Mouse (Mus musculus) forebrain, postnatal 0 days (tissue): ENCODE results near the gene Mybph. TPM values are rescaled to one million over a fixed set of nuclear protein-coding genes. Genes with fewer than 3 reads are reported as not detected.

Experiments used
- ATAC-seq: fragments of 200-750 bp; cut with Nextera tagmentation; 2 replicates; pipeline ENCODE4 v1.8.0; 2017; ENCODE audit warnings: mild to moderate bottlenecking, moderate library complexity
- DNase-seq: peaks from one replicate; pipeline ENCODE4 v3.0.0-alpha.2; 2015
- H3K27ac ChIP-seq: fragments of 300-500 bp; sonication (generic); 2 replicates; pipeline ENCODE4 v1.5.1; 2014; ENCODE audit warnings: low read depth, mild to moderate bottlenecking, antibody characterized with exemption, low read length, moderate library complexity, mixed read lengths
- H3K27me3 ChIP-seq: fragments of 300-500 bp; sonication (generic); 2 replicates; pipeline ENCODE4 v1.6.1; 2014; ENCODE audit warnings: mild to moderate bottlenecking, low read length, mixed read lengths; ENCODE audit not compliant: insufficient read depth
- H3K36me3 ChIP-seq: fragments of 300-500 bp; sonication (generic); 2 replicates; pipeline ENCODE4 v1.6.1; 2014; ENCODE audit warnings: mild to moderate bottlenecking, moderate library complexity; ENCODE audit not compliant: insufficient read depth
- H3K4me1 ChIP-seq: fragments of 300-500 bp; sonication (generic); 2 replicates; pipeline ENCODE4 v1.6.1; 2014; ENCODE audit warnings: antibody characterized with exemption; ENCODE audit not compliant: insufficient read depth
- H3K4me2 ChIP-seq: fragments of 300-500 bp; sonication (generic); 2 replicates; pipeline ENCODE4 v1.6.1; 2014; ENCODE audit warnings: low read depth, mild to moderate bottlenecking, moderate library complexity
- H3K4me3 ChIP-seq: fragments of 300-500 bp; sonication (generic); 2 replicates; pipeline ENCODE4 v1.5.1; 2014; ENCODE audit warnings: low read depth, low read length, mixed read lengths
- H3K9ac ChIP-seq: fragments of 300-500 bp; sonication (generic); 2 replicates; pipeline ENCODE4 v1.6.1; 2014; ENCODE audit warnings: mild to moderate bottlenecking
- H3K9me3 ChIP-seq: fragments of 300-500 bp; sonication (generic); 2 replicates; pipeline ENCODE4 v1.6.1; 2016; ENCODE audit warnings: low read length
- CTCF ChIP-seq: sonication (generic); IDR thresholded peaks from 2 replicates; pipeline ENCODE4 v1.5.1; 2016; ENCODE audit warnings: antibody characterized with exemption, control low read depth, low read depth
- WGBS: fragments of 180-500 bp; shearing (Covaris S2); extraction: QIAGEN DNeasy Blood & Tissue Kit; methylation state at CpG from one replicate; pipeline ENCODE4 v1.1.7; 2014; 5-methylcytosine and 5-hydroxymethylcytosine counted together
- polyA plus RNA-seq: library from polyadenylated mRNA; unstranded; fragments of >200 nt; fragmentation: Nextera tagmentation; extraction: Ambion mirVana; gene quantifications from 2 replicates; pipeline ENCODE4 v1.2.1, GENCODE M21; 2015
- total RNA-seq: library from RNA; depleted of rRNA; stranded (reverse); fragments of >200 nt; gene quantifications from 2 replicates; pipeline ENCODE4 v1.2.3, GENCODE M21; 2014

Mybph gene
- total and polyA plus RNA-seq, 2 experiments from 2014 or later: 0.10 to 0.12 TPM

DNA sequence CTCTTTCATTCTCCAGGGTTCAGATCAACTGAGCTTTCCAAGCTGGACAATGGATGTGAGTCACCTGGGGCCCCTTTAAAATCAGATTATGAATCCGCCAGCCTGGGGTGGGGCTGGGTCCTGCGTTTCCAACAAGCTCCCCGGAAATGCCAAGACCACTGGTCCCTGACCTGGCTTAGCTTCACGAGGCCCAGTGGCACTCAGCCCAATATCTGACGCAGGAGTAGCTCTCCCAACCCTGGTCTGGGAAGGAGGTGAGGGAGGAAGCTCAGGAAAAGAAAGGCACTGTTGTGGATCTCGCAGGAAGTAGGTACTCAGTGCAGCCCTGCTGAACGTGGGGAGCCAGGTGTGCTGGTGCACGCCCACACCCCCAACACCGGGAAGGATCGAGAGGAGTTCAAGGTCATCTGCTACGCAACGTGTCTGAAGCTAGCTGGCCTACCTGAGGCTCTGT lies 23.8 kb downstream of the Mybph start:
- TF ChIP-seq CTCF: no peak
- H3K4me3 ChIP-seq: no peak overlapping the region
- 0 out of 2 replicates have a peak, but pooled peaks cover 4% of the 10 kb centered on the region for H3K4me1 ChIP-seq
- H3K27ac ChIP-seq: no peak overlapping the region
- no peak overlapping the region for H3K9ac ChIP-seq
- no peaks in the 10 kb centered on the region for H3K36me3 ChIP-seq
- 65% methylated on average over 12 of the region's 12 CpGs for WGBS
- DNase-seq (no peak), ATAC-seq (no peak)
- no peak overlapping the region for H3K4me2 ChIP-seq
- H3K9me3 ChIP-seq: no peaks in the 10 kb centered on the region
- no peaks in the 10 kb centered on the region for H3K27me3 ChIP-seq

- Histone ChIP-seq H3K4me1 (0 out of 2 replicates have a peak, but pooled peaks cover 4% of the 10 kb centered on the region), H3K27me3 (no peaks in the 10 kb centered on the region), H3K27ac (no peak overlapping the region), H3K4me3 (no peak overlapping the region), H3K36me3 (no peaks in the 10 kb centered on the region), H3K9ac (no peak overlapping the region), H3K9me3 (no peaks in the 10 kb centered on the region), H3K4me2 (no peak overlapping the region)
- ATAC-seq (no peak), DNase-seq (no peak)
- WGBS: 82% methylated on average over 3 of the region's 3 CpGs
- TF ChIP-seq CTCF: no peak
Measured at GRCm38 (mm10) chr1:134217942-134218341, 24.7 kb downstream of the Mybph start.

- H3K27me3 ChIP-seq: no peaks in the 10 kb centered on the region
Measured at GRCm38 (mm10) chr1:134219608-134220007, 26.4 kb downstream of the Mybph start.

DNA sequence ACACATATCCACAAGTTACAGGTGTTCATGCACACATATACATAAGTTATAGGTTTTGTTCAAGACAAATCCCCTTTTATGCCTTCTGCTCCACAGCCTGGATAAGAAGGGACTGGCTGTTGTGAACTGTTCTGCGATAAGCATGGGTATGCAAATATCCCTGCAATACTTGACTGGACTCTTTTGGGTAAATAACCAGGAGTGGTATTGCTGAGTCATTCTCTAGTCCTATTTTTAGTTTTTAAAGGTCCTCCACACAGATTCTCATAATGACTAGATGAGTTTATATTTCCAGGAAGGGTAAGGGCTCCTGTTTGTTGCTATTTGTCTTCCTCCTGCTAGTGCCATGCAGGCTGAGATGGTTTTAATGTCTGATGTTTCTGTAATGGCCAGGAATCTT lies 27.9 kb downstream of the Mybph start:
- H3K4me2 ChIP-seq: no peak overlapping the region
- DNase-seq: no peak
- H3K27me3 ChIP-seq: no peaks in the 10 kb centered on the region
- no peaks in the 10 kb centered on the region for H3K36me3 ChIP-seq
- no peak overlapping the region for H3K27ac ChIP-seq
- ATAC-seq: no peak
- H3K4me1 ChIP-seq: no peaks in the 10 kb centered on the region
- no peak overlapping the region for H3K9ac ChIP-seq
- WGBS: 70% methylated on average over 1 of the region's 1 CpGs
- no peak for TF ChIP-seq CTCF
- no peak overlapping the region for H3K4me3 ChIP-seq
- no peaks in the 10 kb centered on the region for H3K9me3 ChIP-seq

More at GRCm38 (mm10) chr1:134219608-134220007, 26.4 kb downstream of the Mybph start:
- Histone ChIP-seq H3K27ac (no peak overlapping the region), H3K4me3 (no peak overlapping the region), H3K4me1 (0 out of 2 replicates have a peak, but pooled peaks cover 4% of the 10 kb centered on the region), H3K9me3 (no peaks in the 10 kb centered on the region), H3K36me3 (no peaks in the 10 kb centered on the region), H3K9ac (no peak overlapping the region), H3K4me2 (no peak overlapping the region)
- no peak for TF ChIP-seq CTCF
- DNase-seq (no peak), ATAC-seq (no peak)
- WGBS: 37% methylated on average over 5 of the region's 5 CpGs

- no peak overlapping the region for H3K9ac ChIP-seq
- no peak overlapping the region for H3K4me3 ChIP-seq
- 59% methylated on average over 8 of the region's 8 CpGs for WGBS
- no peak for DNase-seq
- H3K4me2 ChIP-seq: no peak overlapping the region
- H3K27me3 ChIP-seq: no peaks in the 10 kb centered on the region
- no peak for TF ChIP-seq CTCF
- H3K27ac ChIP-seq: no peak overlapping the region
- no peak for ATAC-seq
- H3K9me3 ChIP-seq: no peaks in the 10 kb centered on the region
- H3K4me1 ChIP-seq: no peaks in the 10 kb centered on the region
- H3K36me3 ChIP-seq: no peaks in the 10 kb centered on the region
Measured at GRCm38 (mm10) chr1:134222122-134223055, 29.1 kb downstream of the Mybph start.

GRCm38 (mm10) chr1:134224649-134225227 lies 31.5 kb downstream of the Mybph start:
- WGBS: 88% methylated on average over 12 of the region's 12 CpGs
- H3K4me3 ChIP-seq: no peak overlapping the region
- DNase-seq: no peak

DNA sequence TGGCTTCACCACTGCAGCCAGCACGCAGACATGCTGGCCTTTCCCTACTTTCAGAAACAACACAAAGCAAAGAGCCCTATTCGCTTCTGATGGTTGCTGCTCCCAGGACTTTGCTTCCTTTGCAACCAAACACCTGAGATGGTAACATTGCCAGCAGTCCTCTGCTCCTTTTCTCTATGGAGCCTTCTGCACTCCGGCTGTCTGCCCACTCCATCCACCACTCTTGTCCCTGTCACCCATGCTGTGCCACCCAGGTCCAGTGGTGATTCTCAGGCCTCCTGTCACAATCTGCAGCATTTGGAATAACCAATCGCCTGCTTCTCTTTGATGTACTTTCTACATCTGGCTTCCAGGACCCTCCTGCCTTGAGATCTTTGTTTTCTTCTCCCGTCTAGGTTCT lies 32.1 kb downstream of the Mybph start:
- H3K36me3 ChIP-seq: no peaks in the 10 kb centered on the region
- no peaks in the 10 kb centered on the region for H3K4me1 ChIP-seq
- no peaks in the 10 kb centered on the region for H3K27me3 ChIP-seq
- H3K9ac ChIP-seq: no peak overlapping the region
- ATAC-seq (no peak), DNase-seq (no peak)
- no peak for TF ChIP-seq CTCF
- H3K4me2 ChIP-seq: no peak overlapping the region
- H3K4me3 ChIP-seq: no peak overlapping the region
- no peak overlapping the region for H3K27ac ChIP-seq
- no peaks in the 10 kb centered on the region for H3K9me3 ChIP-seq
- 91% methylated on average over 5 of the region's 5 CpGs for WGBS

More at GRCm38 (mm10) chr1:134224649-134225227, 31.5 kb downstream of the Mybph start:
- no peak for TF ChIP-seq CTCF
- Histone ChIP-seq H3K27me3 (no peaks in the 10 kb centered on the region), H3K27ac (no peak overlapping the region), H3K9ac (no peak overlapping the region), H3K36me3 (no peaks in the 10 kb centered on the region), H3K4me1 (no peaks in the 10 kb centered on the region), H3K9me3 (no peaks in the 10 kb centered on the region), H3K4me2 (no peak overlapping the region)
- no peak for ATAC-seq
